Mouse (Mus musculus) monocyte, adult 5-6 weeks (primary cell): ENCODE measurements around the gene Supt4a. TPM values are rescaled to one million over a fixed set of nuclear protein-coding genes. Genes with fewer than 3 reads are reported as not detected.

Experiments
- ATAC-seq: fragments of 153-309, 156-312 bp; replicated peaks from 2 replicates; pipeline ENCODE4 v1.8.0; 2017; ENCODE audit warnings: mild to moderate bottlenecking; ENCODE audit not compliant: low TSS enrichment, insufficient number of reproducible peaks, severe bottlenecking, poor library complexity, low FRiP score
- total RNA-seq: library from RNA; stranded (forward); fragments of 200-1000, 200-491, 200-594 nt; gene quantifications from 3 replicates; pipeline ENCODE4 v1.2.3, GENCODE M21; 2017

Supt4a gene
- total RNA-seq, 1 experiment from 2014 or later, result 123 TPM

- ATAC-seq, result peak; percentile 33
Observed at GRCm38 (mm10) chr11:87748132-87749119, 11.1 kb downstream of the Supt4a start.

GRCm38 (mm10) chr11:87749192-87750042, 12.1 kb downstream of the Supt4a start:
- peak; percentile 64 for ATAC-seq

GRCm38 (mm10) chr11:87750043-87750421, 12.7 kb downstream of the Supt4a start:
- ATAC-seq, result peak; percentile 6; the same call in 1 of the 2 replicates

GRCm38 (mm10) chr11:87750521-87750920, 13.2 kb downstream of the Supt4a start:
- ATAC-seq, result no peak

- ATAC-seq, result no peak
Observed at GRCm38 (mm10) chr11:87751031-87751430, 13.7 kb downstream of the Supt4a start.

GRCm38 (mm10) chr11:87751491-87751966, 14.2 kb downstream of the Supt4a start:
- peak; percentile 3; the same call in 1 of the 2 replicates for ATAC-seq

- no peak for ATAC-seq
Observed at GRCm38 (mm10) chr11:87752307-87752706, 15.0 kb downstream of the Supt4a start.

GRCm38 (mm10) chr11:87753255-87753654, 15.9 kb downstream of the Supt4a start:
- ATAC-seq, result no peak

- no peak for ATAC-seq
Observed at GRCm38 (mm10) chr11:87753891-87754501, 16.6 kb downstream of the Supt4a start.

GRCm38 (mm10) chr11:87754603-87755002, 17.3 kb downstream of the Supt4a start:
- peak; percentile 15; the same call in 1 of the 2 replicates for ATAC-seq

GRCm38 (mm10) chr11:87755360-87756017, 18.1 kb downstream of the Supt4a start:
- ATAC-seq, result peak; percentile 44

- peak; percentile 32 for ATAC-seq
Observed at GRCm38 (mm10) chr11:87756251-87756820, 19.0 kb downstream of the Supt4a start.

GRCm38 (mm10) chr11:87757001-87757954, 19.9 kb downstream of the Supt4a start:
- no peak for ATAC-seq

GRCm38 (mm10) chr11:87758161-87758911, 21.0 kb downstream of the Supt4a start:
- ATAC-seq, result no peak

- no peak for ATAC-seq
Observed at GRCm38 (mm10) chr11:87758957-87759608, 21.7 kb downstream of the Supt4a start.

GRCm38 (mm10) chr11:87759609-87760005, 22.3 kb downstream of the Supt4a start:
- ATAC-seq, result peak; percentile 11
